Mouse (Mus musculus): ENCODE measurements around the gene Kcnh6.

DNA sequence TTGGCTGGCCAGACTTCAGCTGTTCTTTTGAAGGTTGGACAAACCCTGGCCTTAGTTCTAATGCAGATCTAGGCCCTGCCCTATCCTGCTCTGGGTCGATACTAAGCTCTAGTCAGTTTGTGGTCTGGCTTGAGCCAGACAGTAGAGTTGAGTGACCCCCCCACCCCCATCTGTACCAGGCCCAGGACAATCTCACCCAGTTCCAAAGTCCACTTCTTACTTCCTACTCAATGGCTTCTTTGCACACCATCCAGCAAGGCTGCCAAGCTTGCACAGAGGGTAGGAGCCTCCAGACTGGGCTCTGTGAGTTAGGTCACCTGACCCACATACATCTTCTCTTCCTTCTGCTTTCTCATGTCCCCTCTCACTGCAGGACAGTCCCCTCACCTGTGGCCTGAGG is 3.3 kb upstream of the Kcnh6 start:
- TF ChIP-seq CTCF (IDR thresholded peaks at IDR 0.05; ENCODE audit: borderline replicate concordance, control insufficient read depth, extremely low read depth, insufficient read depth, low read length, poor library complexity) (no peak), POLR2A (IDR thresholded peaks at IDR 0.05; ENCODE audit: control insufficient read depth, extremely low read depth, insufficient read depth, low read length, poor library complexity) (no peak)

Measured in thymus, adult 2 months (tissue).